Mouse (Mus musculus) forelimb bud, embryonic 11.5 days (tissue): ENCODE data around the gene March4.
A peak's percentile ranks its signal among the peaks of the same experiment; 100 is the strongest.

ENCODE experiments used
- DNase-seq: peaks from one replicate; pipeline ENCODE4 v3.0.0-alpha.2; 2012; ENCODE audit warnings: low read depth, low spot score

March4 gene

DNA sequence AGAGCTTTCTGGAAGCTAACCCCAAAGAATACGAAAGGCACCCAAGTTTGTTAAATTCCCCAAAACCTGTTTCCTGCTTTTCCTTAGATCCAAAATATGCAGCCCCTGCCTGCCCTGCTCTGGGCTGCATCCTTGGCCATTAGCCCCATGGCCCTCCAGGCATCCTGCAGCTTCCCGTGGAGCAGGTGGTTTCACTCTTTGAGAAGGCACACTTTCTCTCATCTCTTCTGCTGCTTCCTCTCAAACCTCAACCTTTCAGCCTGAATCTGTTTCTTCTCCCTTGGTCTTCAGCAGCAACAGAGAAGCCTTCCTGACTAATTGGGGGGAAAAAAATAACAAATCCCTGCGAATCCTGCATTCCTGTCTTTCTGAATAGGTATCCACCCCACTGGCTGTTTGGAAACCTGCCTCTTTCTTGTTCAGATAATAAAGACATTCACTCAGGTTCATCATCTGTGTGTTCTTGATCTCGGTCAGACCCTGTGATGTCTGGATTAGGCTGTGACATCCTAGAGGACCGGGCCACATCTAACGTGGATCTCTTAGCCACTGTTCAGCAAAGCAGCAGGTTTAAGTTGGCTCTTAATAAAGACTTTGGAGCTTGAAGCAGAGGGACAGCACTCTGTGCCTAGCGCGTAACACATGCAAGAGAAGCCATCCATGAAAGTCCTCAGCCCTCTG, 6.1 kb downstream of the March4 start:
- DNase-seq, result no peak

- no peak for DNase-seq
Measured at GRCm38 (mm10) chr1:72529192-72529591, 7.5 kb downstream of the March4 start.

DNA sequence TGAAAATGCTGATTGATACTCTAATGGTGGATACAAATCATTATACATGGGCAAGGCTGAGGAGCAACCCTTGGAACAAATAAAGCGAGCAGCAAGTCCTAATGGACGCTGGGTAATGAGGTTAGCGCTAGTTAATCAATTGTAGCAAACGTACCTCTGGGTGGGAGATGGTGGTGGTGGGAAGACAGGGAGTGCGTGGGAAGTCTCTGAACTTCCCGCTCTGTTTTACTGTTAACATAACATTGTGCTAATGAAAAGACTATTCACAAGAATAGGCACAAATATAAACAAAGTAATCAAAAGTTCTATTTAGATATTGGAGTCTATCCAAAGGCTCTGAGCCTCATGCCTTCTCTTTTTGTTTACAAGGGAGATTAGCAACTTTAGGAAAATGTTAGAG, 13.1 kb downstream of the March4 start:
- DNase-seq, result no peak

DNA sequence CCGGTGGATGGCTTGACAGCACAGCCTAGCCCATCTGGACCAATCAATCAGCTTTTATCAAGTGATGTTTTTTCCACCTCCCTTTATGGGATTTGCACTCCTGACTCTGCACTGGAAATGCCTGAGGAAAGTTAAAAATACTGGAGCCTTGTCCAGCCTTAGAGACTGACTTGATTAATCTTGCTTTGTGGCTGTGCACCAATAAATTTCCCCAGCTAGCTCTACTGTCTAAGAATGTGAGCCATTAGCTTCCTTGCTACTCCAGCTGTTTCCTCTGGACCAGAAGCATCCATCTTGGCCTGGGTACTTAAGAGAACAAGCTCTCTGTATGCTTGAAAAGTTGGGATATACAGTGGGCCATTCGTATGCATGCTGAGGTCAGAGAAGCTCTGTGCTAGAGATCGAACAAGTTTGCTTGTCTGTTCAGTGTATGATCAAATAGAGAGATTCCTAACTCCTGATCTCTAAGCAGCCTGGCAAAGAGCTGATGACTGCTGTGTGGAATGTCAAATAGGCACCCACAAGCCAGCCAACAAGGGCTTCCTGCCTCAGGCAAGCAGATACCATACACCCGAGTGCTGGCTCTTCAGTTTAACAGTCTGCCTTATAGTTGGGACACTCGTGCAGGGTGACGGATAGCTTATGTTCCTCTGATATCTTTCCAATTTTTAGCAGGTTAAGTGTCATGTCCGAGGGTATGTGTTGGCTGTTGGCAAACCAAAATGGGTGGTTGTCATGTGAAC, 25.8 kb downstream of the March4 start:
- DNase-seq, result no peak

- DNase-seq, result no peak
Measured at GRCm38 (mm10) chr1:72509551-72509950, 27.2 kb downstream of the March4 start.

DNA sequence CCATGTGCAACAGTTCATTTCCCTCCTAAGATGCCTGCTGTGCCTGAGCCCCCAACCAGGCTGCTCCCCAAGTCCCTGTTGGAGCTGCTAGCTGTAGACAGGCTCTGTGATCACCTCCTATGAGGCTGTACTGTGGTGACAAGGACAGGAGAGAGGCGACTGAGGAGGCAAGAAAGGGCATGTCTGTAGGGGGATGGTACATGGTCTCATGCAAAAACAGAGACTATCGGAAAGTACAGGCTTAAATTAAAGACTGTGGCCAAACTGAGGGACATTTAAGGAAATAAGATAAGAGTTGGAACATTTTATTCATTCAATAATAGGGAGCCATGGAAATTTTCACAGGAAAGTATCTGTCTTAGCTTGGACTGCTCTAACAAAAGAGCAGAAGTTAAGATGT, 29.1 kb downstream of the March4 start:
- no peak for DNase-seq

DNA sequence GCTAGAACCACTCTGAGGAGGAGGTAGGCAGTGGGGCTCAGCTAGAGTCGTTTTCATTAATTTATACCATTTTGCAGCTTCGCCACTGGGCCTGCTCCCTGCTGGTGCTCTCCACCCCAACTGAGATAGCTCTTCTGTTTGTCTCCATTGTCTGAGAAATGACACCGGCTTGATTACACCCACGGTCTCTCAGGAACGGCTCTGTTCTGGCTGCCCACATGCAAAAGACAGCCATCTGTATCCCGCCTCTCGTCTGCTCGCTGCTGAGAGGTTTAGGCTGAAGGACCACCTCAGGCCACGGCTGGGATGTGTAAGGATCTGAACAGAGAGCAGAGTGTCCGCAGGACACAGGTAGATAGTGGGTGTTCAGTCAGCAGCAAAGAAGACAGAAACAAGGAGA, 30.5 kb downstream of the March4 start:
- no peak for DNase-seq

DNA sequence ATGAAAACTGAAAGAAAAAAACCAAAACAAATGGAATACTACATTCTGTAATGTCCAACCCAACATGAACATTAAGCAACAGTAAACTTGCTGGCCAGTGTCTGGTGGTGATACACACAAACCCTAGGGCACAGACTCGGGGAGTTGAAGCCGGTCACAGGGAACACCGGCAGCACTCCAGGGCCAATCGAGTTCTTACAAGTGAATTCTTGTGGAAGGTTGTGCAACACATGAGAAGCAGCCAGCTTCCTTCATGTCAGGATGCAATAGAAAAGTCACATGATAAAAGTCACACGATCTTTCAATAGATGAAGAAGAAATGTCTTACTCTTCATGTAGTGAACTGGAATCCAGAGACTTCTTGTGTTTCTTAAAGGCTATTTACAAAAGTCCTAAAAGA, 39.1 kb downstream of the March4 start:
- no peak for DNase-seq

- no peak for DNase-seq
Measured at GRCm38 (mm10) chr1:72493454-72493853, 43.3 kb downstream of the March4 start.

- no peak for DNase-seq
Measured at GRCm38 (mm10) chr1:72492666-72493065, 44.1 kb downstream of the March4 start.

DNA sequence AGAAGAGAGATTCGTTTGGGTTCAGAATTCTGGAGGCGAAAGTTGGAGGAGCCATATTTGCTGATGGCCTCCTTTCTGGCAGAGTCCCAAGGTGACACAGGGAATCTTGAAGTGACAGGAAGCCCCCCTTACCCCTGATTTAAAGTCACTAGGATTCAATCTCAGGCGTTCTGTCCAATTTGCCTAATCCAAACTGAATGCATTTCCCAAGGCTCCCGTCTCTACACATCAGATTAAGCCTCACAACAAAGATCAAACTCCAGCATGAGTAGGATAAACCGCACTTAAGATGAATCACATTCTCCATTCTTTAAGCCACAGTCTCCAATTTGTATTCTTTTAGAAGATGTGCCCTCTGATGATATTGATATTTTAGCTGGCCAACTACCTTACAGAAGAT, 45.4 kb downstream of the March4 start:
- no peak for DNase-seq

DNA sequence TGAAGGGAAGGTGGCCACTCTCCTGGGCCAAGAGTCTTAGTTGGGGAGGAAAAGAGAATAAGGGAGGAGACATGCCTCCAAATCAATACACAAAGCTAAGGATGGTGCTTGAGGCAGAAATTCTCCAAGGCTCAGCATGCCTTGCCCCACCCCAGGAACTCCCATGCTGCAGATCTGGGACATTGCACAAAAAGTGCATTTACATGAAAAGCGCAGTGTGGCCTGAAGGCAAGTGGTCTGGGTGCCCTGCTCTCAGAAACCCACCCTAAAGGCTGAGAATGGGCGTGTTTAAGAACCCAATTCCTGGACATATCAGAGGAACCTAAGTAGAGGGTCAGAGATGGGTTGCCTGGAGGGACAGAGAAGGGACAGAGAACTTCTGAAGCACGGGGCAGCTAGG, 45.9 kb downstream of the March4 start:
- no peak for DNase-seq

DNA sequence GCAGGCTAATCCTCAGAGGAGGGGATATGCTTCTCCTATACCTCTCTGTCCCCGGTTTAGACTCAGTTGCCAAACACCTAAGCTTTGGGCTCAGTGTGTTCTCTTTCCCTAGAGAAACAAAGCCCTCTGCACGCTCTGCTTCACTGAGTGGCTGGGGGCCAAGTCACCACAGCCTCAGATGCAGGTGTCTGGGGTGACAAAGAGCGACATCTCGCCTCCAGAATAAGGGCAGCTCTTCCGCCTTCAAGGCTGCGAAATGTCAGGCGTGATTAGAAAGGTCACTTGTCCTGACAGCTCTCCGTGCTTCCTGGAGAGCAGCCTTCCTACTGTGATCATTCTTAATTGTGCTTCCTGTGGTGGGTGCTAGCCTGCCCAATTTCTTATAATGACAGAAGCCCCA, 46.5 kb downstream of the March4 start:
- no peak for DNase-seq

DNA sequence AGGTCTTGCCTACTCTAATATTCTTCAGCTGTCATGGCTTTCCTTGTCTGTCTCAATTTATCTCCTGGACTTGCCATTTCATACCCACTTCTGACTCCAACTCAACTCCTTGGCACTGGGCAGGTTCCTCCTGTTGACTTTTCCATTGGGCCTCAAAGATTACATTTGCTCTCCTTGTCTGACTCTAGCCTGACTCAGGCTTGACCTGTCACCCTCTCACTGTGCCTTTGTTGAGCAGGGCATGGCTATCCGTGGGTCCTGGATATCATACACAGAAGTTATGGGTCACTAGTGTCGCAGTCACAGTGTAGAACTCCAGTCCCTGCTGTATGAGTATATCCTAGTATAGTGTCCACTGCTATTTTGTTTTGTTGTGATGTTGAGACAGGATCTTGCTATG, 60.1 kb downstream of the March4 start:
- DNase-seq, result no peak

DNA sequence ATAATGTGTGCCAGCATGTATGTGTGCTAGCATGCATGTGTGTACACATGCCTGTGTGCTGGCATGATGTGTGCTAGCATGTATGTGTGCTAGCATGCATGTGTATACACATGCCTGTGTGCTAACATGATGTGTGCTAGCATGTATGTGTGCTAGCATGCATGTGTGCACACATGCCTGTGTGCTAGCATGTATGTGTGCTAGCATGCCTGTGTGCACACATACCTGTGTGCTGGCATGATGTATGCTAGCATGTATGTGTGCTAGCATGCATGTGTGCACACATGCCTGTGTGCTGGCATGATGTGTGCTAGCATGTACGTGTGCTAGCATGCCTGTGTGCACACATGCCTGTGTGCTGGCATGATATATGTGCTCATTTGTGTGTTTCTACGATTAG, 67.7 kb downstream of the March4 start:
- DNase-seq, result no peak

DNA sequence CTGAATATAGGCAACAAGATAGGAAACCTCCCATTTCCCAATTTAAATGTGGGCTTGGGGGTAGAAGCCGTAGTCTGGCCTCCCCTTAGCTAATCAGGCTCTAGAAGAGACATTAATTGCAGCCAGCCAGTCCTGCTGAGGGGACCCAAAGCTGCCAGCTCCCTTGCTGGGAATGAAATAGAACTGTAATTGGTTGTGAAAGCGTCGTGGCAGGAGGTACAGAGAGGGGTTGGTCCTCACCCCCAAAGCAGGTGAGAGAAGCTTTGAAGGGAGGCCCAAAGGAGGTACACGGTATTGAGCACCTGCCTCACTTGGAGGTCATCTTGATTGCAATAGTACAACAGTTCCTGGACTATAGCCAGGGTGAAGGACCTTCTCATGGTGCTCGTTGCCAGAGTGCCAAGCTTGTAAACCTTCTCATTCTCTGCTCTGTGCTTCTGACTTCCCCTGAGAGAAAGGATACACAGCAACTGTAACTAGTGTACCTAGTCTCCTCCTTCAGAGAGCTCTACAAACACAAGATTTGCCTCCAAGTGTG, 68.2 kb downstream of the March4 start:
- DNase-seq, result no peak

DNA sequence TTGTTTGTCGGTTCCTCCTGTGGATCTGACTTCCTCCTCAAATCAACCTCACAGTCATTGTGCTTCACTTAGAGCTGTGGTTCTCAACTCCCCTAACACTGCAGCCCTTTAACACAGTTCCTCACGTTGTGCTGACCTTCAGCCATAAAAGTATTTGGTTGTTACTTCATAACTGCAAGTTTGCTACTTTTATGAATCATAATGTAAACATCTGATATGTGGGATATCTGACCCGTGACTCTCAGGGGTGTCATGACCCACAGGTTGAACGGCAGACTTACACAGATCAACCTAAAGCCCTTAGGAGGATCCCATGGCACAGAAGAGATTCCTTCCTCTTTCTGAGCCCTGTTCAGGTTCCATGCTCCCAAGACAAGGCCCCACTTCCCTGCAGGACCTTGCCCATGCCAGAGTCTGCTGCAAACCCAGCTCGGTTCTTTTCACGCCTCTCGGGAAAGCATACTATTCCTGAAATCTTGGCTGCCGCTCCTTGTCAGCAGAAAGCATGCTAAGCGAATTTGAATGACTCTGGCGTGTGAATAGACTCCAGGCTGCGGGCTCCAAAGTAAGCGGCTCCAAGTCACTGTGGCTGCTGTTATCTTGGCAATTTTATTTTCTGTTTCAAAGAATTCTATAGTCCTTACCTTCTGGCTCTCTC, 71.7 kb downstream of the March4 start:
- DNase-seq, result no peak

DNA sequence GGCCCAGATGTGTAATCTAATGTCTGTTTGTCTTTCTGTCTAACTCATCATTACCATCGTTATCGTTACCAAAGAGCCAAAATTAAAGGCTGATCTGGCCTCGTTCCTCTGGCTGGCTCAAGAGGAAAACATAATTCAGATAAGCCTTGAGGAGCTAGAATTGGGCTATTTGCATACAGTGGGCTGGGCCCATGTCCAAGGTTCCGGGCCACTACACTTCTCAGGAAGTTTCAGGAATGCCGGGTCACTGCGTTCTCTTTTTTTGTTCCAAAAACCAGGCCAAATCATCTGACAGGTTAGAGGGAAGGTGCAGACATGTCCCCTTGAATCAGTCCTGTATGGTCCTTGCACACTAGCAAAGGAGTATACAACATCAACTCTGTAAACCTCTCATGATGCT, 74.2 kb downstream of the March4 start:
- DNase-seq, result no peak

DNA sequence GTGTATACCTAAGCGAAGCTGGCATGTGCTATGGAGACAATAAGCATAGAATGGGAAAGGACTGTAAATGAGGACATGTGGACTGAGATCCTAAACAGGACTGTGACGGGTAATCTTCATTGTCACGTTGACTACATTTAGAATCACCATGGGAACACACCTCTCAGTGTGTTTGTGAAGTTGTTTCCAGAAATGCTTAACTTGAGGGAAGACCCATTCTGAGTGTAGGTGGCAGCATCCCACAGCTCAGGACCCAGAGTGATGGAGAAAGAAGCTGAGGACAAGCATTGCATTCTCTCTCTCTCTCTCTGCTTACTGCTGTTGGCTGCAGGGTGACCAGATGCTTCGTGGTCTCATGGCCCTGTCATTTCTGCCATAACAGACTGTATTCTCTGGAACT, 79.1 kb downstream of the March4 start:
- no peak for DNase-seq

DNA sequence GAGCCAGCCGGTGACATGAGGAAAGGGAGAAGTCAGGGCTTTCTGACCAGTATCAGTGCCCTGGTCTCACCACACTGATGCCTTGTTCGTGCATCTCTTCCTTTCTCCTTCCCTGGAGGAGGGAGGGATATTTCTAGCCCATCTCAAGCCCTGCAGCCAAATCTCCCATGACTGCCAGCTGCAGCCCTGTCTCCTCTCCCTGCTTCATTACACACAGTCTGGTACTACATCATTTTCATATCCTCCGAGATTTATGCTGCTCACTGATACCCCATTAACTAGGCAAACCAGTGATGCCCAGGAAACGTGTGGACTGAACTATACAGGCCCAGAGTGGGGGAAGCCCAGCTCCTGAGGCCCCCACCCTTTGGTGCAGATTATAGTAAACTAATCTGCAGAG, 80.8 kb downstream of the March4 start:
- no peak for DNase-seq

DNA sequence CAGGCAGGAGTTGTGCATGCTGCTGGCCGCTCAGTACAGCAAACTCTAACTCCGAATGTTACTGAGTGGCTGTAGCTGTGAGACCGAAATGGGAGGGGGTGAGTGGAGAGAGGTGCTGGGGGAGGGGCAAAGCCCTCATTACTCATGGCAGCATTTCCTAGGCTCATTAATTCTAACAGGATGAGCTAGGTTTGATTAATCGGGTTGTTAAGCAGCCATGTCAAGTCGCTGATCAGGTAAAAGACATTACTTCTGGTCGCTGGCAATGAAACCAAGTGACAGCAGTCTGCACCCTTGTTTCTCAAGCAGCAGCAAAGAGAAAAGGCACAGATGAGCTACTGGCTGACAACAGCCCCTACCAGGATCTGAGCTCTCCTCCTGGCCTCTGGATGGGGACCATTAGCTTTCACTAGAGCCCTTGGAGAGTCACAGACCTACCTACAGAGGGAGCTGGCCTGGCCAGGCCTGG, 82.0 kb downstream of the March4 start:
- DNase-seq, result peak; percentile 8

GRCm38 (mm10) chr1:72452839-72453238, 83.9 kb downstream of the March4 start:
- DNase-seq, result no peak

DNA sequence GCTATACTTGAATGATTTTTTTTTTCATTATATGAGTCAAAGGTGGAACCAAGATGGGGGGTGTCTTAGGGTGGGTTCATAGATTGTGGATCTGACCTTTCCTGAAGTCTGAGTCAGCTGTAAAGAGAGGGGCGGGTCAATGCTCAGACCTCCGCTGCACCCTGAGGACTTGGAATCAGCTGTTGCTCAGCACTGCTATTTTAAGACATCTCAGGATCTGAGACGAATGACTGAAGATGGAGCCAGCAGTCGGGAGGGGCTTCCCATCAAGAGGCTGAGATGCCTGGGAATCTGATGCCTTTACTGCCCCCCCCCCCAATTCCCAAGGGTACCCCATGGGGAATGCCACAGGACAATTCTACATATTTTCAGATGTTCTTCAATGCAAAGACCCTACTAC, 85.9 kb downstream of the March4 start:
- DNase-seq, result no peak
